Mouse (Mus musculus) embryonic facial prominence, embryonic 15.5 days (tissue): ENCODE measurements around the gene Tnfaip3. TPM values are rescaled to one million over a fixed set of nuclear protein-coding genes. Genes with fewer than 3 reads are reported as not detected.

ENCODE experiments used
- ATAC-seq: fragments of 200-750 bp; cut with Nextera tagmentation; 2 replicates; pipeline ENCODE4 v1.8.0; 2017; ENCODE audit warnings: low read depth, moderate TSS enrichment; ENCODE audit not compliant: insufficient number of reproducible peaks, low FRiP score, low TSS enrichment
- H3K27ac ChIP-seq: fragments of 300-500 bp; sonication (generic); replicated peaks from 2 replicates; pipeline ENCODE4 v1.5.1; 2015; ENCODE audit warnings: mild to moderate bottlenecking, inconsistent platforms
- H3K27me3 ChIP-seq: fragments of 300-500 bp; sonication (generic); 2 replicates; pipeline ENCODE4 v1.6.1; 2015; ENCODE audit warnings: inconsistent platforms
- H3K36me3 ChIP-seq: fragments of 300-500 bp; sonication (generic); 2 replicates; pipeline ENCODE4 v1.6.1; 2015; ENCODE audit warnings: mild to moderate bottlenecking, inconsistent platforms
- H3K4me1 ChIP-seq: fragments of 300-500 bp; sonication (generic); 2 replicates; pipeline ENCODE4 v1.6.1; 2015; ENCODE audit warnings: inconsistent platforms
- H3K4me2 ChIP-seq: fragments of 300-500 bp; sonication (generic); replicated peaks from 2 replicates; pipeline ENCODE4 v1.6.1; 2015; ENCODE audit warnings: mild to moderate bottlenecking, inconsistent platforms
- H3K4me3 ChIP-seq: fragments of 300-500 bp; sonication (generic); replicated peaks from 2 replicates; pipeline ENCODE4 v1.5.1; 2015; ENCODE audit warnings: mild to moderate bottlenecking, inconsistent platforms
- H3K9ac ChIP-seq: fragments of 300-500 bp; sonication (generic); 2 replicates; pipeline ENCODE4 v1.6.1; 2015; ENCODE audit warnings: inconsistent platforms
- H3K9me3 ChIP-seq: fragments of 300-500 bp; sonication (generic); replicated peaks from 2 replicates; pipeline ENCODE4 v1.6.1; 2016; ENCODE audit warnings: inconsistent platforms
- WGBS: fragments of 180-500 bp; shearing (Covaris S2); methylation state at CpG from one replicate; pipeline ENCODE4 v1.1.7; 2015; 5-methylcytosine and 5-hydroxymethylcytosine counted together
- polyA plus RNA-seq: library from polyadenylated mRNA; unstranded; fragments of >200 nt; fragmentation: Nextera tagmentation; extraction: Ambion mirVana; gene quantifications from 2 replicates; pipeline ENCODE4 v1.2.1, GENCODE M21; 2015

Gene Tnfaip3
- polyA plus RNA-seq, 1 experiment from 2014 or later, result 4.2 TPM

GRCm38 (mm10) chr10:19040147-19040546, 24.7 kb upstream of the Tnfaip3 start:
- Histone ChIP-seq H3K9me3 (no peaks in the 10 kb centered on the region), H3K27me3 (no peaks in the 10 kb centered on the region)

GRCm38 (mm10) chr10:19034764-19035163, 19.3 kb upstream of the Tnfaip3 start:
- Histone ChIP-seq H3K9me3 (no peaks in the 10 kb centered on the region), H3K9ac (no peak overlapping the region), H3K4me3 (no peak overlapping the region), H3K27me3 (no peaks in the 10 kb centered on the region), H3K4me1 (no peaks in the 10 kb centered on the region), H3K36me3 (no peaks in the 10 kb centered on the region), H3K27ac (no peak overlapping the region), H3K4me2 (no peak overlapping the region)
- 81% methylated on average over 3 of the region's 3 CpGs for WGBS
- no peak for ATAC-seq

More at GRCm38 (mm10) chr10:19040147-19040546, 24.7 kb upstream of the Tnfaip3 start:
- ATAC-seq, result no peak
- H3K27ac ChIP-seq, result no peak overlapping the region
- H3K4me1 ChIP-seq, result no peaks in the 10 kb centered on the region
- no peak overlapping the region for H3K4me3 ChIP-seq
- H3K9ac ChIP-seq, result no peak overlapping the region
- 90% methylated on average over 2 of the region's 2 CpGs for WGBS
- no peaks in the 10 kb centered on the region for H3K36me3 ChIP-seq
- no peak overlapping the region for H3K4me2 ChIP-seq

- ATAC-seq, result no peak
- Histone ChIP-seq H3K36me3 (no peaks in the 10 kb centered on the region), H3K4me2 (no peak overlapping the region), H3K27ac (no peak overlapping the region), H3K9me3 (no peaks in the 10 kb centered on the region), H3K4me3 (no peak overlapping the region), H3K9ac (no peak overlapping the region), H3K4me1 (no peaks in the 10 kb centered on the region), H3K27me3 (no peaks in the 10 kb centered on the region)
- WGBS, result 76% methylated on average over 1 of the region's 1 CpGs
Measured at GRCm38 (mm10) chr10:19033696-19034095, 18.2 kb upstream of the Tnfaip3 start.

DNA sequence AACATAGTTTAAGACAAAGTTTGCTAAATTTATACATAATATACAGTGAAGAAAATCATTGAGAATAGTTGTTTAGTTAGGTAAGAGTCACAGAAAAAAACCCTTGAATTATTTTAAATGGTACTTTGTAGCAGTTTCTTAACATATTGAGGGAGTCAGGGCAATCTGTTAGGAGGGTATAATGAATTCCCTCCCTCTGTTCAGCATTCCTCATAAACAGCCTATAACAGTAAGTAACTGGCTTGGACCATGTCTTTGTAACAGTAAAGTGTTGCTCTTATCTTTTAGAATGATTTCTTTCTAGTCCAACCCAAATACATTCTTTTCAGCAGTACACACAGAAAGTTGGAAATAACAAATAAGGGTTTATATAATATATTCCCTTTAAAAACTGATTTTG, 16.4 kb upstream of the Tnfaip3 start:
- H3K27me3 ChIP-seq, result no peaks in the 10 kb centered on the region
- ATAC-seq, result no peak
- H3K9ac ChIP-seq, result no peak overlapping the region
- no peak overlapping the region for H3K4me2 ChIP-seq
- H3K9me3 ChIP-seq, result no peaks in the 10 kb centered on the region
- H3K27ac ChIP-seq, result no peak overlapping the region
- H3K36me3 ChIP-seq, result no peaks in the 10 kb centered on the region
- H3K4me3 ChIP-seq, result no peak overlapping the region
- no peaks in the 10 kb centered on the region for H3K4me1 ChIP-seq

DNA sequence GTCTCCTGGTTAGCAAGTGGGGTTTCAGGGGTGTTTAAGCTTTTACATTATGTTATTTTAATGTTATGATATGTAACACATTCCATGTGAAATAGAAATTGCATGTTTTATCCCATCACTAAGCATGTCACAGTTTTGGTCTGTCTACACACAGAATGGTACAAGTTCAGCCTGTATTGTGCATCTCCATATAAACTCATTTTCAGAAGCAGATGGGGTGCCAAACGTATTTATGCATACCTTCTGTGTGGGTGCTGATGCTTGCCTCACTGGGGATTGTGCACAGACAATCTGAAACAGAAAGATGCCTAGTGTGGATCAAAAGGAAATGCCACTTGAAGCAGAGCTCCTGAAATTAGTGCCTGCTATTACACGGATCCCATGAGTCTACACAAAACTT, 15.2 kb upstream of the Tnfaip3 start:
- H3K9ac ChIP-seq, result no peak overlapping the region
- H3K4me3 ChIP-seq, result no peak overlapping the region
- no peak for ATAC-seq
- no peaks in the 10 kb centered on the region for H3K9me3 ChIP-seq
- H3K4me1 ChIP-seq, result no peaks in the 10 kb centered on the region
- no peak overlapping the region for H3K4me2 ChIP-seq
- no peak overlapping the region for H3K27ac ChIP-seq
- H3K36me3 ChIP-seq, result no peaks in the 10 kb centered on the region
- H3K27me3 ChIP-seq, result no peaks in the 10 kb centered on the region
- WGBS, result 64% methylated on average over 2 of the region's 2 CpGs

GRCm38 (mm10) chr10:19026710-19027109, 11.3 kb upstream of the Tnfaip3 start:
- H3K4me2 ChIP-seq, result no peak overlapping the region
- no peaks in the 10 kb centered on the region for H3K9me3 ChIP-seq
- H3K27ac ChIP-seq, result no peak overlapping the region
- no peak for ATAC-seq
- H3K36me3 ChIP-seq, result no peaks in the 10 kb centered on the region
- WGBS, result 85% methylated on average over 5 of the region's 5 CpGs
- 0 out of 2 replicates have a peak, but pooled peaks cover 3% of the 10 kb centered on the region for H3K4me1 ChIP-seq
- H3K27me3 ChIP-seq, result no peaks in the 10 kb centered on the region
- no peak overlapping the region for H3K9ac ChIP-seq
- H3K4me3 ChIP-seq, result no peak overlapping the region

DNA sequence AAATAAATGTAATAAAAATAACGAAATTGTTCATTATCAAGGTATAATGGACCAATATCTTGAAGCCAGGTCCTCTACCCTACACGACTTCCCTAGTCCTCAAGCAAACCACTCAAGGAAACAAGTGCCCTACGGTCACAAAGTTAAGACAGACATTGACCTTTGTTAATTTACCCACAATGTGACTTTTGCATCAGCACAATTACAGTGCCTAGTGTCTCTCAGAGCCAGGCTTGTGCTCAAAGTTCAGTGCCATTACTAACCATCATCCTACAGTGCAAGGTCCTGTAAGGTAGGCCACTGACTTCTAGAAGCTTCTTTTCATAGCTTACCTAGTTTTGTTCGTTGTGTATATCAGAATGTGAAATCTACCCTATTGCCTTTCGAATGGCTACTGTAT, 8.9 kb upstream of the Tnfaip3 start:
- Histone ChIP-seq H3K9me3 (no peaks in the 10 kb centered on the region), H3K4me2 (no peak overlapping the region), H3K4me1 (0 out of 2 replicates have a peak, but pooled peaks cover 3% of the 10 kb centered on the region), H3K9ac (no peak overlapping the region), H3K36me3 (no peaks in the 10 kb centered on the region), H3K27ac (no peak overlapping the region), H3K4me3 (no peak overlapping the region), H3K27me3 (no peaks in the 10 kb centered on the region)
- 84% methylated on average over 5 of the region's 5 CpGs for WGBS
- ATAC-seq, result no peak

GRCm38 (mm10) chr10:19023622-19024326, 8.3 kb upstream of the Tnfaip3 start:
- H3K4me1 ChIP-seq, result 0 out of 2 replicates have a peak, but pooled peaks cover 3% of the 10 kb centered on the region
- H3K9me3 ChIP-seq, result no peaks in the 10 kb centered on the region
- no peaks in the 10 kb centered on the region for H3K27me3 ChIP-seq
- H3K36me3 ChIP-seq, result no peaks in the 10 kb centered on the region
- H3K4me2 ChIP-seq, result no peak overlapping the region
- H3K9ac ChIP-seq, result no peak overlapping the region
- no peak overlapping the region for H3K27ac ChIP-seq
- H3K4me3 ChIP-seq, result no peak overlapping the region
- 48% methylated on average over 5 of the region's 5 CpGs for WGBS
- ATAC-seq, result no peak

DNA sequence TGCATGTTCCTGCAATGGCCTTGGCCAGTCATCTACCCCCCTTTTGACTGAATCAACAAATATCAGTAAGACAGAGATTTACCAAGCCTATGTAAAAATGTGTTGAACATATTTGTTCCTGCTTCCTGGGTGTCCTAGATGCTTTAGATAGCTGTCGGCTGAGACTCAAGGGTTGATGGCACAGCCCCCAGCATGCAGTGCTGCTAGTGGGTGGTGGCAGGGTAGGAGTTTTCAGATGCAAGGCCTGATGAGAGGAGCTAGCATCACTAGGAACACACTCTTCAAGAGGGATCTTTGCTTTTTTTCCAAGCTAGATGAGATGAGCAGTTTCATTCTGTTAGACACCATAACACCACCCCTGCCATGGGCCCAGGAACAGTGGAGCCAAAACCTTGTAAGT, 6.8 kb upstream of the Tnfaip3 start:
- Histone ChIP-seq H3K27ac (no peak overlapping the region), H3K36me3 (no peaks in the 10 kb centered on the region), H3K4me2 (no peak overlapping the region), H3K4me1 (0 out of 2 replicates have a peak, but pooled peaks cover 3% of the 10 kb centered on the region), H3K9me3 (no peaks in the 10 kb centered on the region), H3K4me3 (no peak overlapping the region), H3K27me3 (no peaks in the 10 kb centered on the region; the same call in 1 of the 2 replicates), H3K9ac (no peak overlapping the region)
- WGBS, result 82% methylated on average over 1 of the region's 1 CpGs
- no peak for ATAC-seq

- H3K36me3 ChIP-seq, result no peaks in the 10 kb centered on the region
- no peak for ATAC-seq
- H3K27me3 ChIP-seq, result no peaks in the 10 kb centered on the region; the same call in 1 of the 2 replicates
- no peaks in the 10 kb centered on the region for H3K9me3 ChIP-seq
- WGBS, result 45% methylated on average over 4 of the region's 4 CpGs
- H3K9ac ChIP-seq, result no peak overlapping the region
- no peak overlapping the region for H3K4me3 ChIP-seq
- peaks cover 8% of the 10 kb centered on the region for H3K4me1 ChIP-seq
- H3K4me2 ChIP-seq, result no peak overlapping the region
- H3K27ac ChIP-seq, result no peak overlapping the region
Measured at GRCm38 (mm10) chr10:19016823-19017471, 1.5 kb upstream of the Tnfaip3 start.

DNA sequence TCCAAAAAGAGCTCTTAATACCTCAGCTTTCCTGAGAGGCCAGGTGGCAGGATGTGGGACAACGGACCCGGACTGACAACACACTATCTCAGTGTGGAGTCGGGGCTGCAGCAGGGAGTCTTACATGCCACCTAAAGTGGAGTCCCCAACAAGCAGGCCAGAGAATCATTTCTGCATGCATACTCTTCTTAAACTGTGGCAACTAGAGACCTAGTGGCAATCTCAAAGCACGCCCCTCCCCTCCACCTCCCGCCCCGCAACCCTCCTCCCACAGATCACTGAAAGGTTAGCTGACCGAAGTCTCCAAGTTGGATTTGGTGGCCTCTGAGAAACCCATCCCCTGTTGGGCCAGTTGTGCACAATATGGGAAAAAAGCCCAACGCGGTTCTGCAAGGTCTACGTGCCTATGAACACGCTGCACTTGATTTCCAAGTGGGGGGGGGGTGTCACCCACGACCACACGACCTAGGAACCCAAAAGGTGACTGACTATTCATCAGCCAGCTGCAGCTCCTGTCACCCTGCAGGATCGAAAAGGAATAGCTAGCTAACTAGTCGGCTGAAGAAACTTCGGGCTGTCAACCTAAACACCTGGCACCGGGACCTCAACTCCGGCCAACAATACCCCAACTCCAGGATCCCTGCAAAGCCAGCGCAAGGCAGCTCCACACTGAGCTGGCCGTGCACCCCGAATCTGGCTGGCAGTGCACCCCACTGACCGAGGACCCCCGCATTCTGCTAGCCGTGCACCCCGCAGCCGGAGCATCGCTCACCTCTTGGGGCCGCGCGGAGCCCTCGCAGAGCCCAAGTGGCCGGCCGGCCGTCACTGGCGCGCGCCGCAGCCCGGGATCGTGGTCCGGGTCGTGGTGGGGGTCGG, 838 bp downstream of the Tnfaip3 start:
- Histone ChIP-seq H3K36me3 (no peaks in the 10 kb centered on the region), H3K9me3 (no peaks in the 10 kb centered on the region), H3K4me3 (peak overlapping the region; percentile 87), H3K9ac (peak overlapping the region; percentile 73), H3K4me2 (peak overlapping the region; percentile 63), H3K4me1 (peaks cover 8% of the 10 kb centered on the region), H3K27me3 (no peaks in the 10 kb centered on the region; the same call in 1 of the 2 replicates), H3K27ac (peak overlapping the region; percentile 72)
- no peak; the same call in 1 of the 2 replicates for ATAC-seq
- under 1% methylated on average over 43 of the region's 43 CpGs for WGBS
